Mouse (Mus musculus) embryo, embryonic 10.5 days (tissue): Measurements from ENCODE around the gene Tnc.
"Not testable (repeated sequence)": the region's sequence is repeated elsewhere in the genome, so short reads cannot be mapped to it uniquely, and the experiment has no call there.

Experiments
- DNase-seq: peaks from one replicate; pipeline ENCODE4 v3.0.0-alpha.2; 2015; ENCODE audit warnings: low spot score

Gene Tnc

DNA sequence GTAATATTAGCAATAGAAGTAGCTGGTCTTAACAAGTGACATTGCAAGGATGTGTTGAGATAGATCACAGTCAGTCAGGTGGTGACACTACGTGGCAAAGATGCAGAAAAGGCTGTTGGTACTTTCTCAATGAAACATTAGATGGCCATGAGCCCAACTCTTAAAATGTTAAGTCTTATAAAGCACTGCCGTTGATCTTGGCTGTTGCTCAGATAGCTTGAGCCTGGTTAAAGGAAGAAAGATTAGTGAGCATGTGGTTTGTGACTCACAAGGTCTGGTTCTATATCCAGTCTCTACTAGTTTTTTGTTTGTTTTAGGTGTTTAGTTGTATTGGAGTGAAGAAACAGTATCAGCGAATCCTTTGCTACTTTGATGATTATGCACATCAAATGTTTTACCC, 76.9 kb downstream of the Tnc start:
- no peak for DNase-seq

DNA sequence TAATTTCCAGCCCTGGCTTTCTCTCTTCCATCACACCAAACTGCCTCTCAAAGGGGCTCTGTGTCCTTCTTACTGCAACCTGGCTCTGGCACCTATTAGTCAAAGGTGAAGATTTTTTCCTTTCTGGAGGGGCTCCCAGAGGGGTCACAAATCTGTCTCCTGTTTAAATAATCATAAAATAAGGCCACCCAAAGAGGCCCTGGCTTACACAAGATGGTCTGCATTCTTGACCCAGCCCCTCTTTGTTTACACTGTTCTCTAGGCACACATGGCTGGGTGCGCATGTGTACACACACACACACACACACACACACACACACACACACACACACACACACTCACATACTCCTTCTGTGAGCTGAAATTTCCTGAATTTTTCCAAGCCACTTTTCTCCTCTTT, 83.4 kb downstream of the Tnc start:
- peak; percentile 30 for DNase-seq

DNA sequence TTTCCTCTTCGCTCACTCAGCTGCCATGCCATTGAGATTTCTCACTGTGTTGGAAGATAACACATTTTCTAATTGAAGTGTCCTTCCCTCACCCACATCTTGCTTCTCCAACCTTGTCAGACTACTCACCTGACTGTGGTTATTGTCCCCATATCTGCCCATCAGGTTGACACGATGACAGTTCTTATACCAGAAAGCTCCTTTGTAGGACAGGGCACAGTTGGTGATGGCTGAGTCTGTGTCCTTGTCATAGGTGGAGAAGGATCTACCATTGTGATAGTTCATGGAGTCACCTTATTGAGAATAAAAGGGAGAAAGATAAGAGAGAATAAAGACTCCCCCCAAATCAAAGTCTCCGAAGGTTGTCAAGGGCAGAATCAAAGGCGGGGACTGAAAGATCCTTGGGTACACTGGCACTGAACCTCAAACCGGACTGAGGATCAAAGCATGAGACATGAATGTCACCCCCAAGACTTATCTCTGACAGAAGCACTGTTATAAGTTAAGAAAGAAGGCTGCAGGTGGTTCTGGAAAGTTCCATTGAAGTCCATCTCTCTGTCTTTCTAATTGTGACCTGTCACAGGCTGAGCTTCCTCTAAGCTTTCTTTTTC, 84.9 kb downstream of the Tnc start:
- DNase-seq = no peak

GRCm38 (mm10) chr4:63958601-63959000, 88.2 kb downstream of the Tnc start:
- DNase-seq = no peak

DNA sequence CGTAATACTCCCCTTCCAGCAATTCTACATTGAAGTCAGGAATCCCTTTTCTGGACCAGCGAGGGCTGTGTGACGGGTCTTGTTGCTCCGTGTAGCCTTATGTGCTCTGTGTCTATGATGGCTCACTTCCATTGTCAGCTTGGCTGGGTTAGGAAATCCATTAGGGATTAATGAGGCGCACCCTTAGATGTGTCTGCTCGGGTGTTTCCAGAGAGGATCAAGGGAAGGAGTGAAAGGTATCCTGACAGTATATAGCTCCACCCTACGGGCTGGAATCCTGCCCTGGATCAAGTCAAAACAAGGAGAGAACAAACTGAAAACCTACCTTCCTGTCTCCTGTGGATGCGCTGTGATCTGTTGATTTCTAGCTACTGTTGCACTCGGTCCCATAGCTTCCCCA, 96.8 kb downstream of the Tnc start:
- DNase-seq = no peak

GRCm38 (mm10) chr4:63948688-63949073, 98.1 kb downstream of the Tnc start:
- DNase-seq = not testable (repeated sequence)

DNA sequence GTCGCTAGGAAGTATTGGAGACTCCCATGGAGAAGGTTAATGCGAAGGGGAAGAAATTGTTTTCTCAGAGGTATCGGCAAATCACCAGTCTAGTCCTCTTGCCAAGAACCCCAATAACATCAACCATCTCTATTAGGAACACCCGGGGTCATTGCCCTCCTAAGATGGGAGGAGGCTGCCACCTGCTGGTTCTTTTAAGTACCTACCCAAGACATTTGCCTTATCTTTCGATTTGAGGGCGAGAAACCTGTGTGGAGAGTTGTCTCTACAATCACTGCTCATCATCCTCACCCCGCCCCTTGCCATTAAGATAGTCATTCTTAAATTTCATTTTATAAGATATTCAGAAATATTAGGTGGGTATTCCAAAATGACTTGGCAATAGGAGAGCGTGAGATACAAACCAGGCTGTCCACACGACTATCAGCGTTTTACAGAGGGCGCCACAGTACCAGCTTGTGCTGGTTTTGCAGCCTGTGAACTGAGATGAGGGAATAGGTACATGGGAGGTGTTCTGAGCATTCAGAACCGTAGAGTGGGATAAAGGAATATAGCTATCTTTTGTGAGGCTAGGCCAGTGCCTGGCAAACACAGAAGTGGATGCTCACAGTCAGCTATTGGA, 98.6 kb downstream of the Tnc start:
- peak; percentile 88 for DNase-seq

DNA sequence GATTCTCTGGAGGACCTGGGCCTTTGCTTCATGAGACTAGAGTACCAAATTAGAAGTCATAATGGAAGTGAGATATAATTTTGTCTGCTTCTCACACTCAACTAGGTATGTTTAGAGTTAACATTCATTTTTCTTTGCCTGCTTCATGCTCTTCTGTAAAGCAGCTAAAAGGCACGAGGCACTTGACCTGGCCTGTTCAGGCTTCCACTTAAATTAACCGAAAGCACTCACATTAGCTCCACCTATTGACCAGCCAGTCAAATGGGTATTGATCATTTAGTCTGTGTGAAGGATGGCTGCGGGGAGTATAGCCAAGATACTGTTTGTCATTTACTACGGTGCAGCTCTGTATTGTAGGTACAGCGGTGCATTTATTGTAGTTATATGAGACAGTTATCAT, 103.0 kb downstream of the Tnc start:
- DNase-seq = no peak

DNA sequence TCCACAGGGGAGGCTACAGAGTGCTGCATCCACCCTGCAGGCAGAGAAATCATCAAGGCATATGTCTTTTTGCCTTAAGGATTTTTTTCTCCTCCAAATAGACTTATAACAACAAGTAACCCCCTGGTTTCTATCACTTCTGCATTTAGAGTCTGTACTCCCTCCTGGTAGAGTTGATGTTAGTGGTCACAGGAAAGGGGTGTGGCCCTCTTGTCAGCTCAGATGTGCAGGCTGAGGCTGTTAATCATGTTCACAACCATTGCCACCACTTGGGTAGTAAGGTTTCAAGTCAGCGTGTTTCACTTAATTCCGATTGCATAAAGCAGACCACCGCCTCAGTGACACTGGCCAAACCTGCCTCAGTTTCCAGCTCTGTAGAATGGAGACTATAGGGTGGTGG, 103.9 kb downstream of the Tnc start:
- DNase-seq = no peak

DNA sequence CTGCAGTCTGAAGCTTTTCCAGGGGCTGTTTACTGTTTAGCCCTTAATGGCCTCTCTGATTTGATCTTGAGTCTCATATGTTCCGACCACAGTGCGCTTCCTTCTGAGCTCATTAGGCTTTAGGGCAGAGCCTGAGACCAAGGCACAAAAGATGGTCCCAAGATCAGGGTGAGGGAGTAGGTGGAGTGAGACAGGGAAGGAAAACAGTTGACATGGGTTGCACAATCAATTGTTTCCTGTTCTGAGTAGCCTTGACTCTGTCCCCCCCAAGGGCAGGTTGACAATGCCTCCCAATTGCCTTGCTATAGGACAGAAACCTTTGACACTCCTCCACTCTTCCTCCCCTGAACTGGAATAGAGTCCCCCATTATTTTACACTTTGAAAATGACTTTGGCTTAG, 105.4 kb downstream of the Tnc start:
- no peak for DNase-seq

- DNase-seq = no peak
Observed at GRCm38 (mm10) chr4:63939428-63939827, 107.4 kb downstream of the Tnc start.

DNA sequence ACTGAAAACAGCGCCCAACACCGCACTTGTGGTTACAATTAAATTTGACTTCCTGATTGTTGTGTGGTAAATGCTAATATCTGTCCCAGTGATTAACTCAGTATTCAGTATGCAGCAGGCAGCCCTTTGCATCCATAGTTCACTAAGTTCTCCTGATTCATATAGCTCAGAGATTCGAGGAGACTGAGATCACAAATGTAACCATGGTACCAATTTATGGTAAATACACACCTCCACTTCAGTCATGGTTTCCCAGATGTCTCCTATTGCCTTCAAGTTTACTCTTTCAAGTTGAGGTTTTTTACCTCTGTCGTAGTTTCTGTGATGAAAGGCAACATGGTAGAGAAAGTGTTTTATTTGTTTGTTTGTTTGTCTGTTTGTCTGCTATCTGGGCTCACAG, 110.9 kb downstream of the Tnc start:
- DNase-seq = no peak

DNA sequence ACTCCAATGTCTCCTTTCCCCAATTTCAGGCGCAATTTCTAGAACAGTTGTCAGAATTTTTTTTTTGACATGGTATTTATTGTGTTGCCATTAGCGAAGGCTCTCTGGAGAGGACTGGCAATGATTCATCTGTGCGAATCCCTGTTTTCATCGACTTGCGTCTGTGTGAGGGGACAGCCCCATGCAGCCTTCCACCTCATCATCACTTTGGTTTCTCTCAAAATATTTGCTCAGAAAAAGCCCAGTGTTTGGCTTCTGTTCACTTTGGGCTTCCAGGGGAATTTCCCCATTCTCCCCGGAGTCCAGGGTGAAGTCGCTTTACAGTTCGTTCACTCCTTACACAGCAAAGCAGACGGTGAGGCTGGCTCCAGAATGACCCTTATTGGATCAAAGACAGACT, 111.5 kb downstream of the Tnc start:
- no peak for DNase-seq

GRCm38 (mm10) chr4:63930863-63931262, 116.0 kb downstream of the Tnc start:
- DNase-seq = no peak

DNA sequence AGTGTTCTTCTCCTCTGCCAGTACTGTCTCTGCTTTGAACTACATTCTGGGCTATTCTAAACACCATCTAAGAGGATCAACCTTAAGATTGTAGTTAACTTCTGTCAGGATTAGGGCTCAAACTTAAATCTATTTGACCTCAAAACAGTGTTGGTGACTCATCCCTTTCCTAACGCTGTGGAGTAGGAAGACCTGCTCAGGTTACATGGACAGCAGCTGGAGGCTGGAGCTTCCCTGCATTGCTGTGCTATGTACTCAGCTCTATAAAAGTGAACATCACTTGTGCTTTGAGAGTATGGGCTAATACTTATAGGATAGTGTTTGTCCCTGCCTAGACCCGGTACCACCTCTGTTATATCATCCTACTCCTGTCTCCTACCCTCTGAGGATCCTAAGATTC, 117.3 kb downstream of the Tnc start:
- no peak for DNase-seq

DNA sequence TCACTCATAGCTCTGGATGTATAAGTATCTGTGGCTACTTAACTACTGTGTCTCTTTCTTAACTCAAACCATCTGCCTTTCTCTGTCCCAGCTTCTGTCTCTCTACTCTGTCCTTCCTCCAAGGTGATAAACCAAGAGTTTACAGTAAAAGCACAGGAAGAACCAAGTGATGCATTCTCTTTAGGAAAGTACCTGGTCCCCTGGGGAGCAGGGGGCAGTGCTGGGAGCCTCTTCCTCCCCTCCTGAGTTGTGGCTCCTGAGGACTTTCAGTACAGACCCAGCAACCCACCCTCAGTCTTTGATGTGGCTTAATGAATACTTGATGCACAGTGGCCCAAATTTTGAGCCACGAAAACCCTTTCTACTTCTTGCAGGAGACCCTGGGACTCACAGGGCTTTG, 118.6 kb downstream of the Tnc start:
- no peak for DNase-seq

DNA sequence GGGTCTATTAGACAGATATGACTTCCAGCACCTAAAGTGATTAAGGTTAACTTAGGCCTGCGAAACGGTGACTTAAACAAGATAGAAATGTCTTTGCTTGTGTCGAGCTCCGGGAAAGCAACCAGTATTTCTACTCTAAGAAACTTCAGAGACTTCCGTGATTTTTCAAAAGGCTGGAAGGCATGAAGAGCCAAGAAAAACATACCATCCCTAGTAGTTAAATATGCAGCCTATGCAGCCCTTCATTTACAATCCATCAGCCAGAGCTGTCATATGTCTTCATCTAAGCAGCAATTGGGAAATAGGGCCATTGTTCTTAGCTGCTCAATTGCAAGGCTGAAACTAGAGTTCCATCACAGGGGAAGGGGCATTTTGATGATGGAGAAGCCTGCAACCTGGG, 129.6 kb downstream of the Tnc start:
- no peak for DNase-seq

GRCm38 (mm10) chr4:63916753-63917152, 130.1 kb downstream of the Tnc start:
- DNase-seq = no peak

GRCm38 (mm10) chr4:63916288-63916687, 130.5 kb downstream of the Tnc start:
- no peak for DNase-seq
